Comparison of ENCODE assay signal across 25 mouse cellular contexts in genomic region chr4:89161389-89161788, GRCm38 (mm10). TPM values are rescaled to one million over a fixed set of nuclear protein-coding genes. Genes with fewer than 3 reads are reported as not detected.
"Had no signal": no experiment of that assay in that cellular context is flagged by ENCODE, and none has a peak within 500 bp of the region (broad histone marks: within the 10 kb centered on the region; RNA-seq: fewer than 3 reads in every experiment).

No protein-coding gene starts in this region.

- H3K4me1 ChIP-seq: embryonic facial prominence, embryonic 10.5 days; embryonic facial prominence, embryonic 12.5 days; embryonic facial prominence, embryonic 13.5 days; embryonic facial prominence, embryonic 15.5 days; forebrain, embryonic 10.5 days; forebrain, embryonic 12.5 days; forebrain, embryonic 13.5 days; forebrain, embryonic 15.5 days; heart, embryonic 10.5 days had no signal

- DNase-seq: cerebellum, adult 9-10 months; cerebellum, adult 9-11 months; cerebellum, postnatal 10 days; cerebellum, postnatal 14 days; cerebellum, postnatal 25 days; cerebellum, postnatal 36 days; embryo, embryonic 11 days; forebrain, postnatal 0 days; gastrocnemius, adult 2 months; gastrocnemius, postnatal 10 days; gastrocnemius, postnatal 14 days; gastrocnemius, postnatal 25 days; heart, adult 11 months; heart, adult 18-20 months; heart, adult 2 months had no signal

- H3K9me3 ChIP-seq: embryonic facial prominence, embryonic 10.5 days; embryonic facial prominence, embryonic 12.5 days; embryonic facial prominence, embryonic 13.5 days; embryonic facial prominence, embryonic 15.5 days; forebrain, embryonic 10.5 days; forebrain, embryonic 12.5 days; forebrain, embryonic 13.5 days; forebrain, embryonic 15.5 days; heart, embryonic 10.5 days had no signal

- H3K4me3 ChIP-seq: embryonic facial prominence, embryonic 10.5 days; embryonic facial prominence, embryonic 12.5 days; embryonic facial prominence, embryonic 13.5 days; embryonic facial prominence, embryonic 15.5 days; erythroblast, embryonic 14.5 days; forebrain, embryonic 10.5 days; forebrain, embryonic 12.5 days; forebrain, embryonic 13.5 days; forebrain, embryonic 15.5 days; gastrocnemius, adult 2 months; heart, adult 2 months; heart, embryonic 10.5 days had no signal

- H3K27me3 ChIP-seq: embryonic facial prominence, embryonic 12.5 days; embryonic facial prominence, embryonic 13.5 days; embryonic facial prominence, embryonic 15.5 days; forebrain, embryonic 12.5 days; forebrain, embryonic 13.5 days; forebrain, embryonic 15.5 days had no signal

- H3K27ac ChIP-seq: embryonic facial prominence, embryonic 10.5 days; embryonic facial prominence, embryonic 12.5 days; embryonic facial prominence, embryonic 13.5 days; embryonic facial prominence, embryonic 15.5 days; forebrain, embryonic 10.5 days; forebrain, embryonic 12.5 days; forebrain, embryonic 13.5 days; forebrain, embryonic 15.5 days; gastrocnemius, adult 2 months; heart, adult 2 months; heart, embryonic 10.5 days had no signal

- H3K9ac ChIP-seq: embryonic facial prominence, embryonic 12.5 days; embryonic facial prominence, embryonic 13.5 days; embryonic facial prominence, embryonic 15.5 days; forebrain, embryonic 12.5 days; forebrain, embryonic 13.5 days; forebrain, embryonic 15.5 days; forebrain, postnatal 0 days had no signal

RNA-seq across cellular contexts. Expression of gene Mtap, which starts 24.5 kb away (rescaled TPM):
- polyA plus RNA-seq: erythroblast, embryonic 14.5 days had no signal
